ENCODE assay signal across 16 mouse cellular contexts in genomic region chrX:108366981-108367380, GRCm38 (mm10).
"Had no signal": no experiment of that assay in that cellular context is flagged by ENCODE, and none has a peak within 500 bp of the region (broad histone marks: within the 10 kb centered on the region; RNA-seq: fewer than 3 reads in every experiment).

No protein-coding gene starts in this region.

- H3K27me3 ChIP-seq: neural tube, embryonic 13.5 days; neural tube, embryonic 15.5 days; stomach, embryonic 15.5 days had no signal

- H3K4me3 ChIP-seq: neural tube, embryonic 13.5 days; neural tube, embryonic 15.5 days; stomach, embryonic 15.5 days had no signal

- H3K36me3 ChIP-seq: neural tube, embryonic 13.5 days; neural tube, embryonic 15.5 days; stomach, embryonic 15.5 days had no signal

- H3K9ac ChIP-seq: neural tube, embryonic 13.5 days; neural tube, embryonic 15.5 days; stomach, embryonic 15.5 days had no signal

- H3K27ac ChIP-seq: neural tube, embryonic 13.5 days; neural tube, embryonic 15.5 days; stomach, embryonic 15.5 days; stomach, postnatal 0 days had no signal

- H3K4me1 ChIP-seq: neural tube, embryonic 13.5 days; neural tube, embryonic 15.5 days; stomach, embryonic 15.5 days had no signal

- H3K9me3 ChIP-seq: neural tube, embryonic 13.5 days; neural tube, embryonic 15.5 days; stomach, embryonic 15.5 days had no signal

- DNase-seq: retina, postnatal 1 day; right cerebral cortex, adult 18-20 months; right cerebral cortex, postnatal 14 days; right cerebral cortex, postnatal 25 days; right cerebral cortex, postnatal 4 days; spleen, adult 18-20 months; thymus, adult 18-20 months; thymus, adult 2 months; thymus, postnatal 14 days; thymus, postnatal 25 days; thymus, postnatal 36 days; thymus, postnatal 4 days had no signal
